Mouse (Mus musculus) left cerebral cortex, adult 11 months (tissue): ENCODE data around the gene Rgs11.

Experiments
- DNase-seq: peaks from one replicate; pipeline ENCODE4 v3.0.0; 2022; ENCODE audit warnings: low spot score

Gene Rgs11

DNA sequence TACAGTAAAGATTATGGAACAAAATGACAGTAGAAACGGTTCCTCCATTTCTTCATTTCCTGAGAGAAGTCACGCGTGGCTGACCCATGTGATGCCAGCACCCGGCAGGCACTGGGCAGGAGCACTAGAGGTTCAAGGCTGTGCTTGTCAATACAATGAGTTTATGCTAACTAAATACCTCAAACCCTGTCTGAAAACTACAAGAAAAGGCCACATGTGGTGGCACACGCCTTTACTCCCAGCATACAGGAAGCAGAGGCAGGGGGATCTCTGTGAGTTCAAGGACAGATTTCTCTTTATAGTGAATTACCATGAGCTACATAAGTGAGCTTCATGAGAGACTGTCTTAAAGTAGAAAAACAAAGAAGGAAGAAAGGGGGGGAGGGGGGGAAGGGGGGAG lies 28.4 kb downstream of the Rgs11 start:
- DNase-seq = no peak

DNA sequence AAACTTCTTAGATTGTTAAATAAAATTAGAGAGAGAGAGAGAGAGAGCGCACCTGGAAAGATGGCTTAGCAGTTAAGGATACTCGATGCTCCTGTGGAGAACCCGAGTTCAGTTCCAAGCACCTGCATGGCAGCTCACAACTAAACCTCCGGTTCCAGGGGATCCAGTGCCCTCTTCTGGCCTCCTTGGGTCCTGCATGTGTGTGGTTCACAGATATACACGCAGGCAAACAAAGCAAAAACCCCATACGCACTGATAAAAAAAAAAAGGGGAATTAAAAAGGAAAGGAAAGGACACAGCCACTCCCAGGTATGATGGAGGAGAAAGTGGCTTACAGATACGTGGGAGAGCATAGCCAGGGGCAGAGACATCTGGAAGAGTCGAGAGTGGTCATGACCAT lies 30.1 kb downstream of the Rgs11 start:
- no peak for DNase-seq

DNA sequence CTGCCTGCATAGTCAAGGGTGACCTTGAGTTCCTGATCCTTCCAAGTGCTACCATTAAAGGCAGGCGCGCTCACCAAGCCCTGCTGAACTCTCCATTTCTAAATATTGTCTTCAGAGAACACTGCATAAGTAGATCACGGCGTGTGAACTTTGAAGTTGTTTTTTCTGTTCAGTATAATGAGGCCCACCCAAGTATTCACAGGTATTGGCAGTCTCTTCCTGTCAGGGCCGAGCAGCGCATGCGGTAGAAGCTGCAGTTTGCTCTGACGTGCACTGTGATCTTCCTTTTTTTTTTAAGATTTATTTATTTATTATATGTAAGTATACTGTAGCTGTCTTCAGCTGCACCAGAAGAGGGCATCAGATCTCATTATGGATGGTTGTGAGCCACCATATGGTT lies 31.6 kb downstream of the Rgs11 start:
- no peak for DNase-seq

DNA sequence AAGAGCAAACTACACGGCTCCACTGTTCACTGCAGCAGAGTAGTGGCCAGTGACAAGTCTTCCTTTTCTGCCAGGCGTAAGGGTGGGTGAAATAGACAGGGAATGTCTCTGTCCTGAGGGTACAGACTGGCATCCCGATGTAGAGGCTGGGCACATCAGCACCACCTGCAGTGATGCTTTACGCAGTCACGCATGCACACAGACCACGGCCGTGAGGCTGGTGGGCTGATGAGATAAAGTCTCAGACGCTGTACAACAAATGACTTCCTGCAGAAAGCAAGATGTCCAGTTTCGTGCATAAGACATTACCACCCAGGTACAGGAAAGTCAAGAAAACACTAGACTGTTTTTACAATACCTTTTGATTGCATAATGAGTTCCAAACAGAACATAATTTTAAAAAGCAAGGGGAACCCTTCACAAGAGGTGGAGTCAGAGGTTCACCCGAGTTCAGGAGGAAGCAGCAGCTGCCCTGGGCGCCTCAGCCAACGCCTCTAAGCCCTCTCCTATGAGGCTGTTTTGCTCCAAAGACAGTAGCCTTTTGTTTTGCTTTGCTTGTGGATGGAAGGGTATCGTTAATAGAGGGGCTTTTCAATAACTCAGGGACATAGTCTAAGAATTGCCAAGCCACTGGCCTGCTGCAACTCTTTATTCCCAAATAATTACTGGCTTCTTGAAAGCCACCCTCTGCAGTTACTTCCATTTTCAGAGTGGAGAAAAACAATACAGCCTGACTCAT lies 32.5 kb downstream of the Rgs11 start:
- DNase-seq = no peak

DNA sequence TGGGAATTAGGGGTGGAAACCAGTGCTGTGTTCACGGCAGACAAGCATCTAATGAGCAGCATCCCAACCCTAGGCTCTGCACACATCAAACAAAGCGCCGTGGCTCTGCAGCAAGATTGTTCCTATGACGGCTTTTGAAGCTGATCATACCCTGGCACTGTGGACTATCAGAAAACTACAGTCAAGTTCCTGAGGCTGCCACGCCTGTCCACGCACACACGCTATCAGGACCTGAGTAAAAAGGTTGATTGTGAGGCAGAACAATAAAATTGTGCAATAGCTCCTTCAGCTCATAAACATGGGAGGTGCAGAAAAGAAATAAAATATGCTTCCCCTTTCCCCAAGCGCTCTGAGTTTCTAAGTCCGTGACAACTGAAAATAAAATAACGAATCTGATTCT lies 34.9 kb downstream of the Rgs11 start:
- no peak for DNase-seq

DNA sequence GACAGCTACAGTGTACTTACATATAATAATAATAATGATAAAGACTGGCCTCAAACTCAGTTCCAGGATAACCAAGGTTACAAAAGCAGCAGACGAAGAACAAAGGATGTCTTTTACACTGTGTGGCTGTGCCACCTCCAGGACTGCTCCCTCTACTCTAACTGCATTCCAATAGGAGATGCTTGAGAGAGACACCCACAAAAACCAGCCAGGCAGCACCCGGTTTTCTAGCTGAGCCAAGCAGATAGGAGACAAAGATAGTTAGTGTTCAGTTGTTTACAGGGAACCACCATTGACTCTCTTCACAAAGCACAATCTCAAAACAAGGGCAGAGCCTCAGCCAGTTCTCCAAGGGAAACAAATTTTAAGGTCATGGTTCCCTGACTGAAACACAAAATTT lies 36.8 kb downstream of the Rgs11 start:
- no peak for DNase-seq

DNA sequence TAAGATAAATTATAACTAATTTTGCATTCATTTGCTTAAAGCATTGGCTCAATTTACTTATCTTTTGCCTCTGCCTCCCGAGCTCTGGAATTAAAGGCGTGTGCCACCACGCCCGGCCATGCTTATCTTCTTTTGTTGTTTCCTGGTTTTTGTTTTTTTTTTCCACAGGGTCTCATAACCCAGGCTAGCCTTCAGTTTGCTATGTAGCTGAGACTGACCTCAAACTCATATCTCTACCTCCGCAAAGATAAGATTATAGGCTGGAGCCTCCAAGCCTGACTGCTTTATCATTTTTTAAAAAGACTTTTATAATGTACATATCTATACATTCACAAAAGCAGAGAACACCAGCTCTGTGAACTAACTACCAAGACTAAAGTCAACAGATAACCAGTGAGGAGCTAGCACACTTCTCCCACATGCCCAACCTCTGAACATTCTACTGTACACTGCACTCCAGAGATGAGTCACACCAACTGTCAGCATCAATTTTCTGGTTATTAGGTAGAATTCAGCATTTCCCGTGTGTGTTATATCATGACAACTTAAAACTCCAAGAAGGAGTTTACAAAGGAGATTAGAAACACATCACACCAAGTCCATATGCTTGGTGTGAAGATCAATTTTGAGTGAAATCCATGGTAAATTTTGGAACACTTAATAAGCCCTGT lies 37.5 kb downstream of the Rgs11 start:
- DNase-seq = no peak

DNA sequence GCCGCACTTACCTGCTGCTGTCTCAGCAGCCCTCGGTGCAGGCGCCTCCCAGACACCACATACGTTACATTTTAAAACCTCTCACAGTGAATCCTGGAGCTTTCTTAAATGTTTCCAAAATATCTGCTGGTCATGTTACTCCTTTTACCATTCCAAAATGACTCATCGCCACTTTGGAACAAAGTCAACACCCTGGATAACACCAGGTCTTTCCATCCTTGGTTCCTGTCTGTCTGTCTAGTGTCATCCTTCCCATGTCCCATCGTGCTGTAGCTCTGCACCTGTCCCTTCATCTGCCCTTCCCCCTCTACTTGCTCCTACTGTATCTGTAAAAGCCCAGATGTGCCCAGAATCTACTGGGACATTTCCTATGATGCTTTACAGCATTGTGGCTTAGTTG lies 38.2 kb downstream of the Rgs11 start:
- no peak for DNase-seq

DNA sequence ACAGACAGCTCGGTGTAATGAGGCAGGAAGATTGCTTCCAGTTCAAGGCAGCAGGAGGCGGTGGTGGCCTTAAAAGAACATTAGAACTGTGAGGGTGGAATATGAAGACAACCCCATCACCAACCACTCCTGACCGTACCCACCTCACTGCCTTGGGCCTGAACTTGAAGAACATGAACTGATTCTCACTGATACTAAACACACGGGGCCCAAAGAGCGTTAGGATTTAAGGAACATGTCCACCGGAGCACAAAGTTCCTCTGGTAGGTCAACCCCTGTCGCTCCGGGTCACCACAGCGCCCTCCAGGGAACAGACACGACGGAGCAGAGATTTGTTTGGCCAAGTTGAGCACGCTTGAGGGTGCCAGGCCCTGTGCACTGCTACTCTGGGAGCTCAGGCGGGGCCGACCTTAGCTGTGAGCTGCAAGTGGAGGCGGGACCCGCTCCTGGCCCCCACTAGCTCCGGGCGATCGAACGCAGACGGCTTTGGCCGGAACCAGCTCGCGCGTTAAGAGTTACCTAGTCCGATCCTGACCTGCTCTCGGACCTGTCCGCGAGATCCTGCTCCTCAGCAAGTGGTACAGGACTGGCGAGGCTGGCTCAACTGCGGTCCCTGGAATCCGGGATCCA lies 40.8 kb downstream of the Rgs11 start:
- DNase-seq = peak; percentile 30

DNA sequence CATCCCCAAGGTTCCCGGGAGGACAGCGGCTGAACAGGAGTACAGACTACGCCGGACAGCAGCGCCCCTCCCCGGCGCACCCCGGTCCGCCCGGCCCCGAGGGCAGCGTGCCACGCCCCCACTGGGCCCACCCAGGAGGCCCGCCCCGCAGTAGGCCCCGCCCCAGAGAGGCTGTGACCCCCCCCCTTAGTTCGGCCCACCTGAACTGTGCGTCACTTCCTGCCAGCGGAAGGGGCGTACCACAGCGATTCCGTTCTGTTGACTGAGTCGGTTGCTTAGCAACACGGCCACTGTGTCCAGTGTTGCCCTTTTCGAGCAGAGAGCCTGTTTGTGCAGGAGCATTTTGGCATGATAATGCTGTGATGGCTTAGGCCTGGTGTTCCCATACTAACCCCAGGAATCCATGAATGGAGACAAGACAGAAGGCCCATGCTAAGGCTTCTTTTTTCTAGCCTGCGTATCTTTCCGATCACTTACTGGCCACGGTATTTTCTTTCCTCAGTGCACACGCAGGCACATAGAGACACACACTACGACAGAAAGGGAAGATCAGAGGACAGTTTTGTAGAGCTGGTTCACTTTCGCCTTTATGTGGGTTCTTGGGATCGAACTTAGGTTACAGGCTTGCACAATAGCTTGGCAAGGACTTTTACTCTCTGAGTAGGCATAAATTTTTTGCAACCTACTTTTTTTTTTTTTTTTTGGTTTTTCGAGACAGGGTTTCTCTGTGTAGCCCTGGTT lies 41.5 kb downstream of the Rgs11 start, which contains the start of gene Fam234a:
Gene Fam234a (minus strand): TSS at position 142 of the 741 bp plus-strand sequence.
- peak; percentile 89 for DNase-seq

DNA sequence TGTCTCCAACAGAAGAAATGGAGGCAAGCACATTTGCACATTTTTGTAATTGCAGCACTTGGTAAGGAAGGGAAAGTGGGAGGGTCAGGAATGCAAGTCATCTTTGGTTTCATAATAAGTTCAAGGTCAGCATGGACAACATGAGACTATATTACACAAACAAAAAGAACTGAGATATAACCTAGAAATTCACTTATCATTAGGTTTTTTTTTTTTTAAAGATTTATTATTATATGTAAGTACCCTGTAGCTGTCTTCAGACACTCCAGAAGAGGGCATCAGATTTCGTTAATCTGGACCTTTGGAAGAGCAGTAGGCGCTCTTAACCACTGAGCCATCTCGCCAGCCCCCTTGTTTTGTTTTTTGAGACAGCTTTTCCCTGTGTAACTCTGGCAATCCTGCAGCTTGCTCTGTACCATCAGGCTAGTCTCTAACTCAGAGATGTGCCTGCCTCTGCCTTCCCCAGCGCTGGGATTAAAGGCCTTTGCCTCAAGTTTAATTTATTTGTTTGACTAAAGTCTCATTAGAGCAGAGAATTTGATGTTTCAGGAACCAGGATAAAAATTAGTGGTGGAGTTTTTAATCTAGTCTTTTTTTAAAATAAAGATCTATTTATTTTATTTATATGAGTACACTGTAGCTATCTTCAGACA lies 49.3 kb downstream of the Rgs11 start:
- DNase-seq = no peak

DNA sequence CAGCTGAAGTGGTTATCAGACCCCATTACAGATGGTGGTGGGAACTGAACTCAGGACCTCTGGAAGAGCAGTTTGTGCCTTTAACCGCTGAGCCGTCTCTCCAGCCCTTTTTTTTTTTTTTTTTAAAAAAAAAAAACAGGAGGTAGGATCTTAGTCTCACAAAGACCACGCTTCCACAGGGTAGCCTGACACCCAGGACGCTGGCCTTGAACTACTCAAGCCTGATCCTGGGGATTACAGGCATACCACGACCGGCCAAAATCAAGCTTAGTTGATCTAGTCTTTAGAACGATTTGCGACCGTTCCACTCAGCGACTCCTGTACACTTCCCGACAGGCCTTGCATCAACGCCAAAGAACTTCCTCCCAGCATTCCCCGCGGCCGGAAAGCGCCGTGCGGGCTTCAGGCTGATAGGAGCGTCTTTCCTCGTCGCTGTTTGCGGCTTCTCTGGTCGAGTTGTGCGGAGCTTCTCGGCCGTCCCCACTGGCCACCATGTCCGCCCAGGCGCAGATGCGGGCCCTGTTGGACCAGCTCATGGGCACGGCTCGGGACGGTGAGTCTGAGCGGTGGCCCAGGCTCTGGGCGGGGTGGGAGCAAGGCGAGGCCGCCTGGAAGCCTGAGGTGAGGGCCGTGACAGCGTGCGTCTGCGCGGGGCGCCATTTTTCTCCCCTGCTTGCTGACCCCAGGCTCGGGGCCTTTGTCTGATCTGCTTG lies 49.9 kb downstream of the Rgs11 start, which contains the start of gene Luc7l:
Gene Luc7l (plus strand): TSS at position 358 of the 713 bp plus-strand sequence.
- DNase-seq = peak; percentile 89

DNA sequence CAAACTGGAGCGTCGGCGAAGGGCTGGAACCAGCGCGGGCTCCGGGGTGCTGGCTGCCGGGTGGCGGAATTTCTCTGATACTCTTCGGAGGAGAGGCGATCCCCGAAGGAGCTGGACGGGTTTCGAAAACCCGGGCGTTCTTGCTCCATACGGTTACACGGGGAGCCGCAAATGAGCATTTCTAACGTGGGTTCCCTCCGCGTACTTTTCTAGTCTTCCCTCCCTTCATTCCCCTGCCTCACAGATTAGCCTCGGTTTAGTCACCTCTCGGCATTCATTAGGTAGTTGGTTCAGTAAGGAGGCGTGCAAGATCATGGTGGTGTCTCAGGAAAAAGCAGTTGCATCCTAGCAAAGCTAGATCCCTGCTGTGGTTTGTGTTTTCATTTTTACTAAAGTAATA lies 50.6 kb downstream of the Rgs11 start:
- DNase-seq = no peak

DNA sequence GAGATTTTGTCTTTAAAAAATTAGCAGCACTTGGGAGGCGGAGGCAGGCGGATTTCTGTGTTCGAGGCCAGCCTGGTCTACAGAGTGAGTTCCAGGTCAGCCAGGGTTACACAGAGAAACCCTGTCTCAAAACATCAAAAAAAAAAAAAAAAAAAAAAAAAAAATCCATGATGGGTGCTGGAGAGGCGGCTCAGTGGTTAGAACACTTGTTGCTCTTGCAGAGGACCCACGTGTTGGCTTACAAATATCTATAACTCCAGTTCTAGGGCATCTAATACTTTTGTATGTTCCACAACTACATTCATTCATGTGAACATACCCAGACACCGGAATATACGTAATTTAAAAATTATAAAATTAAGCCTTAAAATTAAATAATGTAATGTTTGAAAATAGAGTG lies 52.6 kb downstream of the Rgs11 start:
- DNase-seq = no peak
